Mouse (Mus musculus): ENCODE results near the gene Pm20d2. TPM values are rescaled to one million over a fixed set of nuclear protein-coding genes. Genes with fewer than 3 reads are reported as not detected.

Pm20d2 gene
- not detected for polyA plus RNA-seq (2017; shearing (Covaris generic))

DNA sequence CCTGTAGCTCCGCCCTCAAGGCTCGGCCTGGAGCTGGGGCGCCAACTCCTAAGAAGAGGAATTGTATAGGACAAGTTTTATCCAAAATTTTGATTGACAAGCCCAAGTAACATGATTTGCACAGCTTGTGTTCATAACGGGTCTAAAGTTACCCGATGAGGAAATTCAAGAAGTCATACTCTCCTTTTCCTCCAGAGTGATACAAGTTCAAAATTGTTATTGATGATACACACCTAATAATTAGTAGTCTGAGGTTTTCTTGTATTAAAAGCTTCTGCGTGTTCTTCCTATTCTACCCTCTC is at the start of gene Pm20d2:
Gene Pm20d2 (minus strand): TSS at position 3 of the 302 bp plus-strand sequence.
- no peak for ATAC-seq

DNA sequence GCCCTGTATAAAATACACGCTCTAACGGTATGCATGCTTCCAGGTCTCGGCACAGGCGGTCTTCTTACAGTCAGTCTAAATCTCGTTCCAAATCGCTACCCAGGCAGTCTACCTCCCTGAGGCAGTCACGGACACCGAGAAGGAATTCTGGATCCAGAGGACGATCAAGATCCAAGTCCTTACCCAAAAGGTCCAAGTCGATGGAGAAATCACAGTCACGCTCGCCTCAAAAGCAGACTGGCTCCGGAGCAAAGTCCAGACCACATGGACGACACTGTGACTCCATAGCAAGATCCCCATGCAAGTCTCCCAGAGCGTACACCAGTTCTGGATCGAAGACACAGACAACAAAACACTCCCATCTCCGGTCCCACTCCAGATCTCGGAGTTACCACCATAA is 41.3 kb upstream of the Pm20d2 start:
- no peak for ATAC-seq

DNA sequence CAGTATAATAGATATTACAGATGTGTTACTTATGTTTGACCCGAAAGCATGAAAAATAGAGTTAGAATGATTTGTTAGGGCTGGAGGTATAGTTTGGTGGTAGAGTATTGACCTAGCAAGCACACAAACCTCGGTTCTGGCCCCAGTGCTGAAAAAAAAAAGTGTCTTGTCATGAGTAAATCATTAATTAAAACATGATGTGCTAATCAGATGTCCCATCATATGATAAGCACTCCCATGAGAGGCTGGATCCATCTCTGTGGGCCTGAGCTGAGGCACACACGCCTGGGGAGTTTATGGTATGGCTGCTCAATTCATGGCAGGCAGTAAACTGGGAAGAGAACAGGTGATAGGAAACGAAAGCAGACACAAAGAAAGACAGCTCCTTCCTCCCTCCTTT is 40.1 kb upstream of the Pm20d2 start:
- no peak for ATAC-seq

DNA sequence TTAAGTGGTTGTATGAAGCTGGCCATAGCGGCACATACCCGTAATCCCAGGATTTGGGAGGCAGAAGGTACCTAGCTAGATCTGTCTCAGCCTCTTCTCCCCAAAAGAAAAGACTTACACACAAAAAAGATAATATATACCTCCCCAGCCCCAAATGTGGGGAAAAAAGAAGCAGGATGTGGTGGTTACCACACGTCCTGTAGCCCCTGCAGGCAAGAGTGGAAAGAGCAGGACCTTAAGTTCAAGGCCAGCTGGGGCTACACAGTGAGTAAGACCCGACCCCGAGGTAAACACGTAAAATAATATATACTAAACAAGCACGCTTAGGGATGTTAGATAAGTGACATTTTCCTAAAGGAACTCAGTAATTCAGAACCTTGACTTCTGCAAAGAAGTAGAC is 37.6 kb upstream of the Pm20d2 start:
- ATAC-seq, result peak; percentile 99

DNA sequence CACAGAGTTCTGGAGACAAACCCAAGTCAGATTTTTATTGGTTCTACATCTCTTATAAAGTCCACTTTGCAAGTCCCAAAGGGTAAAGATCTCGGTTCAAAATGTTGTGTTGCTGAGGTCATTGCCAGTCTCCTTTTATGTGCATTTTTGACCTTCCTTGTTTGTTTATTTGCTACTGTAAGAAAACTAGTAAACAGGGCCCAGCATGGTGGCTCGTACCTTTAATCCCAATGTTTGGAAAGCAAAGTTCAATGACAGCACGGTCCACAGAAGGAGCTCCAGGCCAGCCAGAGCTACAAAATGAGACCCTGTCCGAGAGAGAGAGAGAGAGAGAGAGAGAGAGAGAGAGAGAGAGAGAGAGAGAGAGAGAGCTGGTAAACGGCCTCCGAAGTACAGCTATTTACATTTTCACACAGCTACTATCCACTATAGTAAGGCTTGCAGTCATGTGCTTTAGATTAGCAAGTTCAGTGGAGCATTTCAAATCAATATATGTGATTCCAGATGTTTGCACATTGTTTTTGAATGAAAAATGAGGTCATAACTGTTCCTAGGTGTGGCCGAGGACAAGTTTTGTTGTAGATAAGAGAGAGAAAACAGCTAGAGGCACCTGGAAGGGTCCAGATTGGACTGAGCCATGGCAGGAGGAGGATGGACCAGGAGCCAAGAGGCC is 34.6 kb upstream of the Pm20d2 start:
- ATAC-seq, result no peak

DNA sequence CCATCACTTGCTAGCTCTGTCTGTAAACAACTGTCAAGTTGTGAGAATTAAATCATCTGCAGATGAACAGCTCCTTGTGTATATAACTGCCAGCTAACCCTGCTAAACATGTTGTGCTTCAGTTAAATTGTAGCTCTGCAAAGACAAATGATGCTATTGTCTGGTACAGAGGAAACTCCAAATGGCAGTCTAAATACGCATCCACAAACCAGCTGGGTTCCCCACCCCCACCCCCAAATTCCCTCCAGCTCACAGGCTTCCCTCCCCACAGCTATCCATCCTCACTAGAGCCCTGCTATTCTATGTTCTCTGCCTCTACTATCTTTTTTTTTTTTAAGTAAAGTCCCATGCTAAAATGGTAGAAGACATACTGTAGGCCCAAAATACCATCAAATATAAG is 32.3 kb upstream of the Pm20d2 start:
- ATAC-seq, result no peak

DNA sequence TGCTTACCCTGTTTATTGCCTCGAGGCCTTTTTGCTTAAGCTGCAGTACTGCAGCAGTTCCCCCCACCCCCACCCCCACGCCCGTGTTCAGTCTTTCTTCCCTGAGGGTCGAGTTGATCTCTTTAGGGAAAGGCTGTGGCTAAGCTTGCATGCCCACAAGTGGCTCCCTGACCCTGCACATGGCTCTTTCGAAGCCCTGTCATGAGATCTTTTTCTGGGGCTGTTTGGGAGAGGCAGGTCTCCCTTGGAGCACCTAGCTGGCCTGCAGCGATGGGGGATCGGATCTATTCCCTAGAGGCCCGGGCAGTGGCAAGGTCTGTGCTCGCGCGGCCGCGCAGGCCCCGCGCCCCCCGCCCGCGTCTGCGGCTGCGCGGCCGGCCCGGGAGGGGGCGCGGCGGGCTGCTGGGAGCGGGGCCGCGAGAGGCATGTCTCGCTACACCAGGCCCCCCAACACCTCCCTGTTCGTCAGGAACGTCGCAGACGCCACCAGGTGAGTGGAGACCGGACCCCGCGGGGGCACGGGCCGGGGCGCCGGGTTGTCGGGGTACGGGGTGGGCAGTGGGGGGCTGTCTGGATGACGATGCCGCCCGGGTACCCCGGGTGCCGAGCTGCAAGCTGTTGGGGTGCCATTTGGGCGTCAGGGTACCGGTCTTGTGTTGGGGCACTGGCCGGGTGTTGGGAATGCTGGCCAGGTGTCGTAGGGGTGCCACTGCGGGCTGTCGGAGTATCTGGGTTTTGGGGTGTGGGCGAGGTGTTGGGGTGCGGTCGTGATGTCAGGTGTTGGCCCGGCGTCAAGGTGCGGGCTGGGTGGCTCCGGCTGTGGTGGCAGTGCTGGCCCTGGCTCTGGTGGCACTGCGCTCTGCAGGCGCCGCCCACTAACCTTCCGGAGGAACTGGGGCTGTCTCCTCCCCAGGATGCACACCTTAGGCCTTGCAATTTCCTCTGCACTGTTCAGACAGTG is 19.6 kb upstream of the Pm20d2 start, which contains the start of gene Srsf12:
Gene Srsf12 (plus strand): TSS at position 111 of the 961 bp plus-strand sequence.
- peak; percentile 98 for ATAC-seq

DNA sequence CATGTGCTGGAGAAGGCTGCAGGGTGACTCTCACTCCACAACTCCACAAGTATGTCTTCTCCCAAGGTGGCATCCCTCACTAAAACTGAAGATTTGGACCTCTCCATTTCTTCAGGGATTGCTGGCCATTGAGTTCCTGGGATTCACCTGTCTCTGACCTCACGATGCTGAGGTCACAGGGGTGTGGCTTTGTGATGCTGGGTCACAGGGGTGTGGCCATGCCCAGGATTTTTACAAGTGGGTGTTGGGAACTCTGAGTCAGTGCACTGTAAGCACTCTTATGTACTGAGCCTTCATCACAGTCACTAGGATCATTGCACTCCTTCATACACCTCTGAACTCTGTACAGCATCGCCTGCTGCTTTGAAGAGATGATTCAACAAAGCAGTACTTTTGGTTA is 18.0 kb upstream of the Pm20d2 start:
- ATAC-seq, result no peak

DNA sequence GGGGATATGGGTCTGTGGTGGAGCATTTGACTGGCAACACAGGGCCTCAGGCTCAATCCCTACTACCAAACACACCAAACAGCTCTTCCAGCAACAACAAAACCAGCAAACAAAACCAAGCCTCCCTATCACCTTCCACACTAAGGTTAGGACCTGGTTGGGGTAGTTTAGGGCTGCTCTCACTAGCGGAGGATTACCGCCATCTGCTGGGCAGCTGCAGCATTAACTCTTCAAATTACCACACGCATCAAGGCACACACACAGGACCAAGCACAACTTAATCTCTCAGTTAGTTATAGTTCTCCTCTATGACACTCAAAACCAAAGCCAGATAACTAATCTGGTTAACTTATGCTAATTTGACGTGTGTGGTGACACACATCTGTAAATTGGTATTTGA is 15.1 kb upstream of the Pm20d2 start:
- peak; percentile 36 for ATAC-seq

DNA sequence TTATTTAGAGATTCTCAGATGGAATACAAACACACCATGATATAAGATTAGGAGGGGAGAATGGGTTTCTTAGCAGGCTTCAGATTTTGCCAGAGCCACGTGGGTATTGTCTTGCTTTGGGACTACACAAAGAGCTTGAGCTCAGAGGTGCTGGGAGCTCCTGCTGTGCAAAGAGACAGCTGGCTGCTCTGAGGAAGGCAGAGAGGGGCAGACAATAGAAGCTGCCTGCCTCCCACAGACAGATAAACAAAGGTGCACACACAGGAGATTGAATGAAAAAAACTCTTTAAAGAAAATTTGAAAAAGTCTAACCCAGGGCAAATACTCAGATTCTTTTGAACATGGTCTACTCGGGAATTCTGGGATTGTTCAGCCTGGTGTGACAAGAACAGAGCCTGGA is 8.6 kb upstream of the Pm20d2 start:
- ATAC-seq, result no peak

DNA sequence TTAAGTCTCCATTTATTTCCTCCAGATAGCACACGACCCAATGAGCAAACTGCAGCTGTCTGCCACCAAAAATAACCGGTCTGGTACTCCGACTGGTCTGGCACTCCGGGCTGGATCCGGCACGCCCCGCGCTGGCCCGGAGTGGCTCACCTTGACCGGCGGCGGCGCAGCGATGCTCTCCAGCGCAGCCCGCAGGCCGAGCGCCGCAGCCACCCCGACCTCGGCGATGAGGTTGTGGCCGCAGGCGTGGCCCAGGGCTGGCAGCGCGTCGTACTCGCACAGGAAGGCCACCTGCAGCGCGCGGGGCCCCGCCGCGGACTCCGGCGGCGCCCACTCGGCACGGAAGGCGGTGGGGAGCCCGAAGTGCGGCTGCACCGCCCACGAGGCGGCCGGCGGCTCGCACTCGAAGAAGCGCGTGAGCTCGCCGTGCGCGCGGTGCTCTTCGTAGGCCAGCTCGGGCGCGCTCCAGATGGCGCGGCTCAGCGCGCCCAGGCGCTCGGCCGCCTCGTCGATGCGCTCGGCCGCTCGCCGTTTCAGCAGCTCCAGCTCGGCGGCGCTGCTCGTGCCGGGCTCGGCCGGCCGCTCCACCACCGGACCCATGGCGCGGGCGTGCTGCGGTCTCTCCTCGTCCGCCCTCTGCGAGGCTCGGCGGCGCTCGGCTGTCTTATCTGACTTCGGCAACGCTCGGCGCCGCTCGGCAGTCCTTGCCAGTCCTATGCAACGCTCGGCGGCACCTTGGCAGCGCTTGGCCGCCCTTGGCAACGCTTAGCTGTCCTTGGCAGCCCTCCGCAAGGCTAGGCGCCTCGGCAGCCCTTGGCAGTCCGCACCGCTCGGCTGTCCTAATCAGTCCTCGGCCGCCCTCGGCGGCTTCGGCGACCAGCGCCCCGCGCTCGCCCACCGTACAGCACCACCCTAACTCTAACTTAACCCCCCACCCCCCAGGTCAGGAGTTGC is 479 bp downstream of the Pm20d2 start:
- peak; percentile 79 for ATAC-seq

DNA sequence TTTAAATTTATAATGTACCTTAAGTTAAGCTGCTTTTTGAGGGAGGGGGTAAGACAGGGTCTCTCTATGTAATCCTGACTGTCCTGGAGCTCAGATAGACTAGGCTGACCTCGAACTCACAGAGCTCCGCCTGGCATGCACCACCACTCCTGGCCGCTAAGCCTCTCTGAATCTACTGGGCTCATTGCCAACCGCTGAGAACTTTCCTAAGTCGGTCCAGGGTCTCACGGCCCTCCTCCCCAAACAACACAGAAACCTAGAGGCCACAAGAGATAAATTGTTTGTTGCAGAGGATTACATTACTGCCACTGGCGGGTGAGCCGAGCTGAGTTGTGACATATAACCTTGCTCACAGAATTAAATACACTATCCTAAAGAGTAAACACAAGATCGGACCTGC is 1.4 kb downstream of the Pm20d2 start:
- ATAC-seq, result no peak

DNA sequence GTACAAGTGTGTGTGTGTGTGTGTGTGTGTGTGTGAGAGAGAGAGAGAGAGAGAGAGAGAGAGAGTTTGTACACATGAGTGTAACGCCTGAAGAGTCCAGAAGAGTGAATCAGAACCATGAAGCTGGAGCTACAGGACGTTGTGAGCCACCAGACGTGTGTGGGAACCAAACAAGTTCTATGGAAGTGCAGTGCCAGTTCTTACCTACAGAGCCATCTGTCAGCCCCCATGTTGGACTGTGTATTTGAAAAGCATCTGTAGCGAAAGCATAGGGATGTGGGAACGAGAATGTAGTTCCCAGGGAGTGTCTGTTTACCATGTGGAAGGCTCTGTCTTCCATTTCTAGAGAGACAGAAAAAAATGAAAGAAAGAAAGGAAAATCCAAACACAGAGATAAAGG is 6.1 kb downstream of the Pm20d2 start:
- ATAC-seq, result no peak

DNA sequence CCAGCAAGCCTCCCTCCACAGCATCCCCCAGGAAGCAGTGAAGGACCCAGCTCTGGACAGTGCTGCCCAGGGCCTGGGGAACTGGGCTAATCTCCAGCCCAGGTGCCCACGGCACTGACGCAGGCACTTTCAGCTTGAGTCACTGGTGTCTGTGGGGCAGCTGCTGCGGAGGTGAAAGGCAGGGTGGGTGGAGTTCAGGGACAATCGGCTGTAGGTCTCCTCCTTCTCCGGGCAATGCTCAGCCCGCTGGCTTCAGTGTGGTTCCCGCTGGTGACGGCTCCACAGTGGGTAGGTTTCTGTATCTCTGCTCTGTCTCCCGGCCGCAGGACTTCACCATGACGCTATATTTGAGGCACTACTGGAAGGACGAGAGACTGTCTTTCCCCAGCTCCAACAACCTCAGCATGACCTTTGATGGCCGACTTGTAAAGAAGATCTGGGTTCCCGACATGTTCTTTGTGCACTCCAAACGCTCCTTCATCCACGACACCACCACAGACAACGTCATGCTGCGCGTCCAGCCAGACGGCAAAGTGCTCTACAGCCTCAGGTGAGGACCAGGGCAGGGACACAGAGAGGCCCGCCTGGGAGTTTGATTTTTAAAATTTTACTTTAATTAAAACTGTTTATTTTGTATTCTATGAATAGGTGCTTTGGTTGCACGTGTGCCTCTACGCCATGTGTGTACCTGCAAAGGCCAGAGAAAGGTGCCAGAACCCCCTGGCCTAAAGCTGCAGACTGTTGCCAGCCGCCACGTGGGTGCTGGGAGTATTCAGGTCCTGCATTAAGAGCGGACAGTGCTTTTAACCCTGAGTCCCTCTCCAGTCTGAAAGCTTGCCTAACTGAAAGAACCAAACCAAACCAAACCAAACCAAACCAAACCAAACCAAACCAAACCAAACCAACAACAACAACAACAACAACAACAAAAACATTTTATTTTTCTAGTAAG is 37.2 kb downstream of the Pm20d2 start:
- no peak for ATAC-seq

DNA sequence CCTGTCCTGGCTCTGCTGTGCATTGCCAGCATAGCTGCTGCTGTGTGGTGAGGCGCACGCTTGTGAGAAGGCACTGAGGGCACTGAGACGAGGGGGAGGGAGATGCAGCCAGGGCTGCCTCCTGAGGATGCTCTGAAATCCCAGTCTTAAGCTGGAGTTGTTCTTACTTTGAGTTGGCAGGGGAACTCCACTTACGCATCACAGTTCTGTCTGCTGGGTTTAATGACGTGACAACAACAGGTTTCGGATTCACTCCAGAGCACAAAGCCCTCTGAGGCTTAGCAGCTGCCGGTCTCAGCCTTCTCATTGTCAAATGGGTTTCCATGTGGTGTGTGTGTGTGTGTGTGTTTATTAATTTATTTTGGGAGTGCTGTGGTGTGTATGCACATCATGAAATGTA is 40.4 kb downstream of the Pm20d2 start:
- ATAC-seq, result no peak

DNA sequence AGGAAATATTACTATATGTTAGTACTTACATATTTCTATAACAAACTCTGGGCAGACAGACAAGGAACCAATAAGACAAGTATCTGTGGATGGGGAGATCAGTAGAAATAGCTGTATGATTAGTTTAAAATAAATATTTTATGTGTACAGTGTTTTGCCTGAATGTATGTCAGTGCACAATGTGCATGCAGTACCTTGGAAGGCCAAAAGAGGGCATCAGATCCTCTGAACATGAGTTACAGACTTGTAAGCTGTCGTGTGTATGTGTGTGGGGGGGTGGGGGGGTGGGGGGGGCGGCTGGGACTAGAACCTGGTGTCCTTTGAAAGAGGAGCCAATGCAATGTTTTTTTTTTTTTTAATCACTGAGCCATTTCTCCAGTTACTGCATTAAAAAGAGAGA is 41.7 kb downstream of the Pm20d2 start:
- peak; percentile 77 for ATAC-seq

DNA sequence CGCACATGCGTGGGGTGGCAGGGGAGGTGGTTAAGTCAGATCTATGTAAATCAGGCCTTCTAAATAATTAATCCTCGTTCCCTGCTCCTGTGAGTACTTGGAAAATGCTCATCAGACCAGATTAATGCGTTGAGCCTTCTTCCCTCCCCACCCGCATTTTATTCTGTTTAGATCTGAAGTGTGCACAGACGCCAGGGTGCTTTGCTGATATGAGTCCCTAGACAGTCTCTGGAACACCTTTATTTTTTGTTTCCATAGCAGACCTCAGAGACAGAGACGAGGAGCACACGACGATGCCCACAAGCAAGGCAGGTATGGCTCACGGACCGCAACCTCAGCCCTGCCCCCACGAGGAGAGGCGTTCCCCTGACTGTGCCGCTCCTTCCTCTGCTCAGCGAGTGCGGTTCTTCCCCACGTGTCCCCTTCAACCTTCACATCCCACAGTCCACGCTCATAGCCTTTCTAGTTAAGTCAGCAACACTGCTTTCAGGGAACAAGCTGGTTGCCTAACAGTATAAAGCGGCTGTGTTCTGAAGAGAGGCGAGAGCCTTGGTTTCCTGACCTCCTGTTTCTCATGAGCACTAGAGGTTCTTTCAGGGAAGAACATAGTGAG is 42.8 kb downstream of the Pm20d2 start:
- peak; percentile 61 for ATAC-seq

DNA sequence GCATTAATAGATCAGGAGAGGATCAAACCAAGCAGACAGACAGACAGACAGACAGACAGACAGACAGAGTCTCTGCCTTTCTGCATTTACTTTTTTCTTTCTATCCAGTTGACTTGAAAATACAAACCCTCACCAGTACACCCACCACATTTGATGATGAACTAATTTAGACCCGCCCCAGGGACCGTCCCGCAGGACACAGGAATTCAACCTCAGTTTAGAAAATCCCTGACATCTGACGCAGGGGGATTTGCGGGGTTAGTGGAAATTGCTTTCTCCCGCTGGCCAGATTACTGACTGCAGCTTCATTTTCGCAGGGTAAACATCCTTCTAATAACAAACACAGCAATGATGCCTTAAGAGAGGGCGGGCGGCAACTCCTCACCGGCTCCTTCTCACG is 57.3 kb downstream of the Pm20d2 start, which contains the start of gene Gabrr1:
Gene Gabrr1 (plus strand): TSS at position 301 of the 400 bp plus-strand sequence.
- no peak for ATAC-seq

DNA sequence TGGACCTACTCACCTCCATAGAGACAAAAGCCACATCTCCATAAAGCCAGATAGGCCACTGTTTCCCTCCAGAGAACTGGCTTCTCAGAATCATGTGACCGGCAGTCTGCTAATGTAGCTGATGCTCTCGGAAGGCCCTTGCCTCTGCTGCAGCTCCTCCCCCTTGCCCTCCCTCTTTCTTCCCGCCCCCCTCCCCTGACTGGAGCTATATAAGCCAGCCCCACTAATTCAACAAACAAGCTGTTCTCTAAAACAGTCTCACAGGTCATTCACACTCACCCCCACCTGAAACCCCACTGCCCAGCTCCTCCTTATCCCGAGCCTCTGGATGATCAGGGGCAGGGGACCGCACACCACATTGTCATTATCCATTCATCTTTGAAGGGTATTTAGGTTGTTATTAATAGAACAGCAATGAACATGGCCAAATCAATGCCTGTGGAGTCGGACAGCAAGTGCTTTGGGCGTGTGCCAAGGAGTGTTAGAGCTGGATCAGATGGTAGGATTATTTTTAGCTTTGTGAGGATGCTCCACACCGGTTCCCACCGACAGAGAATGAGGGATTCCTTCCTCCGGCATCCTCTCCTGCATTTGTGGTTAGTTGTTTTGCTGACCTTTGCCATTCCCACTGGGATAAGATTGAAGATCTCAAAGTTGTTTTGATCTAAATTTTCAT is 64.0 kb downstream of the Pm20d2 start:
- ATAC-seq, result no peak

DNA sequence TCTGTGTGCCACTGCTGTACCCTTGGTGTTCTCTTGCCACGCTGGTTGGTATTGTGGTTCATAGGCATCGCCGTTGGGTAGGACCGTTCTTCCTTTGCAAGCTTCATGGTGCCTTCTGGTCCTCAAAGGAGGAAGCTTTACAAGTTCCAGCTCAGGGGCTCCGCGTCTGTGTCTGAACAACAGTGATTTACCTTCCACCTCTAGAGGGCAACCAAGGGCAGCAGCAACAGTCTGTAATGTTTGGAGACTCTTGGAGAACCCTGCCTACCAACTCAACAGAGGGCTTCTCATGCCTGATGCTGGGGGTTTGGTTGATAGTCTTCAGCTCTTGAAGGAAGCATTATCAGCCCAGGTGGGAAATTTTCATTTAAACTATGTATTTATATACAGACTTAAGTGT is 65.0 kb downstream of the Pm20d2 start:
- peak; percentile 87 for ATAC-seq

Measured in CD4-positive, CD25-positive, alpha-beta regulatory T cell, adult 4 months (primary cell).